Mouse (Mus musculus) kidney, adult 2 months (tissue): ENCODE data around the gene Sidt1. TPM values are rescaled to one million over a fixed set of nuclear protein-coding genes. Genes with fewer than 3 reads are reported as not detected.

Source experiments
- DNase-seq: peaks from one replicate; pipeline ENCODE4 v3.0.0; 2021
- H3K27ac ChIP-seq: fragments of 200-500 bp; 2 replicates; pipeline ENCODE4 v1.5.1; 2012; ENCODE audit warnings: low read depth, low read length, control low read depth, inconsistent platforms; ENCODE audit not compliant: insufficient read depth
- H3K27me3 ChIP-seq: fragments of 200-500 bp; replicated peaks from 2 replicates; pipeline ENCODE4 v1.6.1; 2012; ENCODE audit warnings: mild to moderate bottlenecking, moderate library complexity, low read length, inconsistent platforms; ENCODE audit not compliant: control insufficient read depth, insufficient read depth
- H3K36me3 ChIP-seq: fragments of 200-500 bp; 2 replicates; pipeline ENCODE4 v1.6.1; 2012; ENCODE audit warnings: mild to moderate bottlenecking, moderate library complexity, low read length, inconsistent platforms; ENCODE audit not compliant: control insufficient read depth, insufficient read depth
- H3K4me1 ChIP-seq: fragments of 200-500 bp; 2 replicates; pipeline ENCODE4 v1.6.1; 2011; ENCODE audit warnings: low read length; ENCODE audit not compliant: control insufficient read depth, insufficient read depth
- H3K4me3 ChIP-seq: fragments of 200-500 bp; 2 replicates; pipeline ENCODE4 v1.5.1; 2011; ENCODE audit warnings: mild to moderate bottlenecking, low read depth, low read length, control low read depth; ENCODE audit not compliant: insufficient read depth
- CTCF ChIP-seq: fragments of 200-500 bp; conservative IDR thresholded peaks from 2 replicates; pipeline ENCODE4 v1.5.1; 2011; ENCODE audit warnings: low read depth, mild to moderate bottlenecking, control low read depth, low read length, moderate library complexity, mixed read lengths; ENCODE audit not compliant: insufficient read depth, insufficient read length
- POLR2A ChIP-seq: fragments of 200-500 bp; IDR thresholded peaks from one replicate; pipeline ENCODE4 v1.6.1; 2011; ENCODE audit warnings: low read depth, low read length, control low read depth
- WGBS: fragments of 180-500 bp; shearing (Covaris S2); methylation state at CpG from one replicate; pipeline ENCODE4 v1.1.7; 2018; 5-methylcytosine and 5-hydroxymethylcytosine counted together
- polyA plus RNA-seq: library from polyadenylated mRNA; depleted of rRNA; stranded (reverse); fragments of >200 nt; gene quantifications from 2 replicates; pipeline ENCODE4 v1.2.3, GENCODE M21; 2012

Gene Sidt1
- polyA plus RNA-seq, 1 experiment, result 1.6 TPM

- WGBS, result 64% methylated on average over 7 of the region's 7 CpGs
- no peak for DNase-seq
- peaks cover 4% of the 10 kb centered on the region; the same call in 1 of the 2 replicates for H3K4me1 ChIP-seq
- TF ChIP-seq CTCF, result no peak
- TF ChIP-seq POLR2A, result no peak
- no peaks in the 10 kb centered on the region; the same call in none of the 2 replicates for H3K36me3 ChIP-seq
- H3K27ac ChIP-seq, result no peak overlapping the region
- H3K27me3 ChIP-seq, result no peaks in the 10 kb centered on the region
- no peak overlapping the region for H3K4me3 ChIP-seq
Observed at GRCm38 (mm10) chr16:44356291-44356690, 23.3 kb upstream of the Sidt1 start.

GRCm38 (mm10) chr16:44349801-44350397, 16.9 kb upstream of the Sidt1 start:
- Histone ChIP-seq H3K36me3 (no peaks in the 10 kb centered on the region), H3K4me1 (no peaks in the 10 kb centered on the region), H3K27me3 (no peaks in the 10 kb centered on the region), H3K4me3 (no peak overlapping the region), H3K27ac (no peak overlapping the region; the same call in 1 of the 2 replicates)
- TF ChIP-seq CTCF, result no peak
- TF ChIP-seq POLR2A, result no peak
- 79% methylated on average over 4 of the region's 4 CpGs for WGBS
- no peak for DNase-seq

- Histone ChIP-seq H3K4me3 (peak within 1 kb of the TSS; percentile 82), H3K36me3 (no peaks in the 10 kb centered on the region), H3K27me3 (no peaks in the 10 kb centered on the region), H3K27ac (peak within 1 kb of the TSS; percentile 81), H3K4me1 (no peaks in the 10 kb centered on the region)
- TF ChIP-seq POLR2A, result peak; percentile 23
- TF ChIP-seq CTCF, result peak; percentile 49
- under 1% methylated on average over 67 of the region's 67 CpGs for WGBS
- peak; percentile 97 for DNase-seq
Observed at GRCm38 (mm10) chr16:44347071-44347901, 14.3 kb upstream of the Sidt1 start, which contains the start of gene Spice1. Gene Spice1 (plus strand): TSS chr16:44347121.

- no peaks in the 10 kb centered on the region for H3K27me3 ChIP-seq
- no peaks in the 10 kb centered on the region for H3K4me1 ChIP-seq
- H3K36me3 ChIP-seq, result no peaks in the 10 kb centered on the region
- H3K4me3 ChIP-seq, result no peak overlapping the region
- no peak overlapping the region for H3K27ac ChIP-seq
- TF ChIP-seq POLR2A, result no peak
- TF ChIP-seq CTCF, result no peak
- no peak for DNase-seq
Observed at GRCm38 (mm10) chr16:44337541-44337940, 4.5 kb upstream of the Sidt1 start.

GRCm38 (mm10) chr16:44331995-44332860, 768 bp downstream of the Sidt1 start:
- TF ChIP-seq POLR2A (no peak), CTCF (no peak)
- no peaks in the 10 kb centered on the region for H3K27me3 ChIP-seq
- H3K4me1 ChIP-seq, result no peaks in the 10 kb centered on the region
- no peaks in the 10 kb centered on the region for H3K36me3 ChIP-seq
- H3K4me3 ChIP-seq, result peak overlapping the region; percentile 45
- no peak for DNase-seq
- no peak overlapping the region for H3K27ac ChIP-seq
- 2% methylated on average over 60 of the region's 60 CpGs for WGBS

GRCm38 (mm10) chr16:44331671-44331994, 1.4 kb downstream of the Sidt1 start:
- no peak for TF ChIP-seq CTCF
- TF ChIP-seq POLR2A, result no peak

GRCm38 (mm10) chr16:44331154-44331553, 1.8 kb downstream of the Sidt1 start:
- Histone ChIP-seq H3K27me3 (no peaks in the 10 kb centered on the region), H3K27ac (no peak overlapping the region), H3K4me1 (no peaks in the 10 kb centered on the region), H3K4me3 (no peak overlapping the region), H3K36me3 (no peaks in the 10 kb centered on the region)
- no peak for DNase-seq
- TF ChIP-seq CTCF (no peak), POLR2A (no peak)
- WGBS, result 57% methylated on average over 9 of the region's 9 CpGs

More at GRCm38 (mm10) chr16:44331671-44331994, 1.4 kb downstream of the Sidt1 start:
- H3K27ac ChIP-seq, result no peak overlapping the region
- no peaks in the 10 kb centered on the region for H3K36me3 ChIP-seq
- H3K4me3 ChIP-seq, result peak overlapping the region; percentile 45; the same call in 1 of the 2 replicates
- 28% methylated on average over 6 of the region's 6 CpGs for WGBS
- no peaks in the 10 kb centered on the region for H3K27me3 ChIP-seq
- no peaks in the 10 kb centered on the region for H3K4me1 ChIP-seq
- no peak for DNase-seq
